Mouse (Mus musculus) CH12.LX (cell line): ENCODE data around the gene S100a7a.

Experiments
- BHLHE40 ChIP-seq: IDR thresholded peaks from 2 replicates; pipeline ENCODE4 v1.6.1; 2011; ENCODE audit warnings: mild to moderate bottlenecking, low read depth, low read length, improper control_type of control experiment
- CHD1 ChIP-seq: IDR thresholded peaks from 2 replicates; pipeline ENCODE4 v1.6.1; 2012; ENCODE audit warnings: low read depth, low read length, improper control_type of control experiment, inconsistent platforms
- GABPA ChIP-seq: IDR thresholded peaks from 2 replicates; pipeline ENCODE4 v1.6.1; 2012; ENCODE audit warnings: low read depth, low read length, improper control_type of control experiment, inconsistent platforms; ENCODE audit not compliant: insufficient replicate concordance
- POLR2A ChIP-seq: IDR thresholded peaks from 2 replicates; pipeline ENCODE4 v1.6.1; 2011; ENCODE audit warnings: low read depth, mild to moderate bottlenecking, improper control_type of control experiment, low read length
- UBTF ChIP-seq: IDR thresholded peaks from 2 replicates; pipeline ENCODE4 v1.6.1; 2012; ENCODE audit warnings: low read depth, mild to moderate bottlenecking, inconsistent platforms, low read length, improper control_type of control experiment, moderate library complexity

DNA sequence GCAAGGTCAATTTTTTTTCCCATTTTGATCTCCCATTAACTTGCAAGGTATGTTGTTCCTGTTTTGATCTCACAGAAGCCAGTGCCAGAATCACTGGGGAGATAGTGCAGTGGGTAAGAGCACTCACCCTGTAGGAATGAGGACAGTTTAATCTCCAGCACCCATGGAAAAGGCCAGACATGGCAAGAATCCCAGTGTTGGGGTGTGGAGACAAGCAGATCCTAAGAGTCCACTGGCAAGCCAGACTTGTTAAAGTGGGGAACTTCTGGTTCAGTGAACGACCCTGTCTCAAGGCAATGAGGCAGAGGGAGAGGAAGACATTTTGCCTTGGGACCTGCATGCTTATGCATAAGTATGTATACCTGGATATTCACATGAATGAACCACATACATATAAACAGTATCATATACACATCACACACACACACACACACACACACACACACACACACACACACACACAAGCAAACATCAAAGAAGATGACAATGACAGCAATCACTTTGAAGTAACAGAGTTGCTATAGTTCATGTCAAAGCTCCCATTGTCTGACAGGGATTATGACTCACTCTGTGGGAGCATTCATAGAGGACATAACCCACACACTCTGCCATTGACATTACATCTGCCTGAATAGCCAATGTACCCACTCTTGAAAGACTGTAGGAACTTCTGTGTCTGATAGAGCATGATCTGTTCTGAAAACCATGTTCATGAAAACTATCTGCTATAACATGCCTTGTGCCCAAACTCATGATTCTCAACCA is 15.1 kb upstream of the S100a7a start:
- TF ChIP-seq CHD1 = no peak
- no peak for TF ChIP-seq UBTF
- no peak for TF ChIP-seq BHLHE40
- TF ChIP-seq GABPA = no peak
- TF ChIP-seq POLR2A = no peak
